ENCODE assay signal across 15 mouse cellular contexts in the genomic region with DNA sequence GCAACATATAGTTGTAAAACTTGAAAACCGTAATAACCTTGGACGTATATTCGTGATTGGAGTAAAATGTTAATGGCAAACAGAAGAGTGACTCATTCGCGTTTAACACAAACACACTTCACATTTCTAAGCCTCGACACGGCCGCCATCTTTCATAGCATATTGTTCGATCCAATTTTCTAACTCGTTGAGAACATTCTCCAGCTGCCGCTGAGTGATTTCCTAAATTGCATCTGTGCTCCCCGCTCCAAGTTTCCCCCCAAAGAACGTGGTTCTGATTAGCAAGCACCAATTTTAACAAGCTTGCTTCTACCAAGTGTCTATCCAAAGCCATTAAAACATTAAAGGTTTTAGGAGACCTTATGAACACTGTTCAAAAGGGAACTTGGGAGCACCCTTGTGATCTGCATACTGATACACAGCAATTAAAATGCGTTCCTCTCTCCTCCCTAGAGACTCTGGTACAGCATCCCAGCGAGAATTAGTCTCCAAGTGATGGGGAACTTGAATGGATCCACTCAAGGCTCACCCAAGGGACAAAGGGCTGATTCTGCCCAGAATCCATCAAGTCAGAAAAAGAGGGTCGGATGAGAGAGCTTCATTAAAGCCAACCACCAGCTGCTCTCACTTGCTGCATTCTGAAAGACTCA.
DNase-seq lines count a peak whose midpoint lies in the region; ATAC-seq lines count a peak whose summit lies in the region.
"Had no signal": no experiment of that assay in that cellular context is flagged by ENCODE, and none has a peak within 500 bp of the region (broad histone marks: within the 10 kb centered on the region; RNA-seq: fewer than 3 reads in every experiment).

No protein-coding gene starts in this region.

- no peak overlapping the region for H3K4me2 ChIP-seq in midbrain, embryonic 15.5 days
- H3K4me2 ChIP-seq in midbrain, embryonic 13.5 days (replicated peaks), result no peak overlapping the region
- H3K4me2 ChIP-seq in forebrain, embryonic 12.5 days, result no peak overlapping the region
- H3K4me2 ChIP-seq: limb, embryonic 15.5 days; neural tube, embryonic 13.5 days had no signal

- no peaks in the 10 kb centered on the region for H3K4me1 ChIP-seq in midbrain, embryonic 15.5 days
- no peaks in the 10 kb centered on the region for H3K4me1 ChIP-seq in midbrain, embryonic 13.5 days (replicated peaks)
- peaks cover 6% of the 10 kb centered on the region; the same call in 1 of the 2 replicates for H3K4me1 ChIP-seq in forebrain, embryonic 12.5 days
- H3K4me1 ChIP-seq: heart, embryonic 10.5 days had no signal

- H3K4me3 ChIP-seq in midbrain, embryonic 15.5 days, result no peak overlapping the region
- H3K4me3 ChIP-seq in midbrain, embryonic 13.5 days (replicated peaks), result no peak overlapping the region
- H3K4me3 ChIP-seq in forebrain, embryonic 12.5 days (replicated peaks), result no peak overlapping the region
- H3K4me3 ChIP-seq: heart, embryonic 10.5 days; limb, embryonic 15.5 days; neural tube, embryonic 13.5 days had no signal

- no peaks in the 10 kb centered on the region for H3K27me3 ChIP-seq in midbrain, embryonic 15.5 days (replicated peaks)
- no peaks in the 10 kb centered on the region for H3K27me3 ChIP-seq in midbrain, embryonic 13.5 days
- H3K27me3 ChIP-seq in forebrain, embryonic 12.5 days, result peaks cover 2% of the 10 kb centered on the region; the same call in 1 of the 2 replicates
- H3K27me3 ChIP-seq: limb, embryonic 15.5 days; neural tube, embryonic 13.5 days had no signal

- ATAC-seq in midbrain, embryonic 15.5 days (replicated peaks), result peak; percentile 62
- ATAC-seq in midbrain, embryonic 13.5 days, result no peak
- ATAC-seq in forebrain, embryonic 12.5 days (ENCODE audit: low FRiP score), result peak; percentile 80; the same call in 1 of the 2 replicates
- ATAC-seq: activated CD4-positive, CD25-positive, alpha-beta regulatory T cell, adult 4 months had no signal

- 73% methylated on average over 16 of the region's 16 CpGs for WGBS in midbrain, embryonic 15.5 days
- WGBS in midbrain, embryonic 13.5 days, result 73% methylated on average over 16 of the region's 16 CpGs
- 41% methylated on average over 16 of the region's 16 CpGs for WGBS in forebrain, embryonic 12.5 days

- no peaks in the 10 kb centered on the region for H3K36me3 ChIP-seq in midbrain, embryonic 15.5 days (replicated peaks)
- H3K36me3 ChIP-seq in midbrain, embryonic 13.5 days, result no peaks in the 10 kb centered on the region
- H3K36me3 ChIP-seq in forebrain, embryonic 12.5 days (replicated peaks), result no peaks in the 10 kb centered on the region
- H3K36me3 ChIP-seq: heart, embryonic 10.5 days; limb, embryonic 15.5 days; neural tube, embryonic 13.5 days had no signal

- H3K9me3 ChIP-seq in midbrain, embryonic 15.5 days, result no peaks in the 10 kb centered on the region
- no peaks in the 10 kb centered on the region for H3K9me3 ChIP-seq in midbrain, embryonic 13.5 days
- no peaks in the 10 kb centered on the region for H3K9me3 ChIP-seq in forebrain, embryonic 12.5 days
- H3K9me3 ChIP-seq: heart, embryonic 10.5 days; limb, embryonic 15.5 days; neural tube, embryonic 13.5 days had no signal

- DNase-seq in layer of hippocampus, adult 11-12 months (ENCODE audit: low spot score), result peak; percentile 24
- DNase-seq in layer of hippocampus, adult 9-10 months (ENCODE audit: low spot score), result no peak
- DNase-seq in layer of hippocampus, postnatal 10 days (ENCODE audit: low spot score in 2 of 2), result peak; percentile 26 to 39
- no peak for DNase-seq in testis, postnatal 10 days (ENCODE audit: low spot score)
- DNase-seq in spleen, postnatal 10 days (ENCODE audit: low spot score in 2 of 2), result no peak
- DNase-seq: cerebellum, postnatal 36 days; gastrocnemius, postnatal 10 days; kidney, postnatal 10 days had no signal

- no peak overlapping the region for H3K27ac ChIP-seq in midbrain, embryonic 15.5 days
- no peak overlapping the region for H3K27ac ChIP-seq in midbrain, embryonic 13.5 days
- H3K27ac ChIP-seq in forebrain, embryonic 12.5 days, result peak overlapping the region; percentile 43
- H3K27ac ChIP-seq: heart, embryonic 10.5 days; limb, embryonic 15.5 days had no signal

- no peak overlapping the region for H3K9ac ChIP-seq in midbrain, embryonic 15.5 days
- no peak overlapping the region for H3K9ac ChIP-seq in midbrain, embryonic 13.5 days (replicated peaks)
- no peak overlapping the region for H3K9ac ChIP-seq in forebrain, embryonic 12.5 days
- H3K9ac ChIP-seq: limb, embryonic 15.5 days; neural tube, embryonic 13.5 days had no signal

Comparison
In these comparisons a context has a peak if more than half of its experiments do, and no peak if none do; other contexts are left out.
1. DNase-seq: peak in layer of hippocampus, adult 11-12 months (single experiment) and layer of hippocampus, postnatal 10 days (2 of 2); none in layer of hippocampus, adult 9-10 months (single experiment), testis, postnatal 10 days (single experiment) and spleen, postnatal 10 days (0 of 2).